Comparison of ENCODE assay signal across 7 mouse cellular contexts in genomic region chr19:53193964-53194582, GRCm38 (mm10). TPM values are rescaled to one million over a fixed set of nuclear protein-coding genes. Genes with fewer than 3 reads are reported as not detected.
A peak's percentile ranks its signal among the peaks of the same experiment; 100 is the strongest.
DNase-seq lines count a peak whose midpoint lies in the region; ATAC-seq lines count a peak whose summit lies in the region.

No protein-coding gene starts in this region.

- H3K4me1 ChIP-seq in erythroblast, embryonic 14.5 days (ENCODE audit: control insufficient read depth): peaks cover 73% of the 10 kb centered on the region
- peaks cover 60% of the 10 kb centered on the region for H3K4me1 ChIP-seq in liver, embryonic 16.5 days (ENCODE audit: control insufficient read depth, low read depth, low read length)

- H3K4me2 ChIP-seq in liver, embryonic 16.5 days (ENCODE audit: low read depth, low read length): peak overlapping the region; percentile 53

- WGBS in liver, embryonic 16.5 days (ENCODE audit: insufficient replicate concordance): 12% methylated on average over 11 of the region's 11 CpGs

- H3K36me3 ChIP-seq in erythroblast, embryonic 14.5 days (ENCODE audit: control insufficient read depth): peaks cover 18% of the 10 kb centered on the region
- no peaks in the 10 kb centered on the region for H3K36me3 ChIP-seq in liver, embryonic 16.5 days (ENCODE audit: control insufficient read depth, insufficient read depth)

- H3K9ac ChIP-seq in liver, embryonic 16.5 days (ENCODE audit: low read depth, low read length): peak overlapping the region; percentile 57

- H3K27ac ChIP-seq in liver, embryonic 16.5 days (ENCODE audit: low read length): peak overlapping the region; percentile 83

- no peaks in the 10 kb centered on the region for H3K27me3 ChIP-seq in erythroblast, embryonic 14.5 days (ENCODE audit: control insufficient read depth)
- no peaks in the 10 kb centered on the region for H3K27me3 ChIP-seq in liver, embryonic 16.5 days (ENCODE audit: control insufficient read depth, insufficient read depth, low read depth, low read length)

- H3K9me3 ChIP-seq in erythroblast, embryonic 14.5 days (ENCODE audit: control insufficient read depth, low read length): no peaks in the 10 kb centered on the region
- H3K9me3 ChIP-seq in liver, embryonic 16.5 days (replicated peaks; ENCODE audit: control insufficient read depth, low read length): no peaks in the 10 kb centered on the region

- peak; percentile 37 for DNase-seq in urinary bladder, postnatal 14 days (ENCODE audit: low spot score)
- no peak for DNase-seq in urinary bladder, adult 2 months (ENCODE audit: low spot score)
- peak; percentile 55 to 67 for DNase-seq in spleen, adult 18-20 months
- DNase-seq in layer of hippocampus, adult 18-20 months (ENCODE audit: low spot score in 2 of 2): no peak
- no peak for DNase-seq in testis, postnatal 14 days (ENCODE audit: low spot score)

- peak; percentile 57 for ATAC-seq in liver, embryonic 16.5 days (ENCODE audit: low read depth)

- H3K4me3 ChIP-seq in erythroblast, embryonic 14.5 days (replicated peaks): peak overlapping the region; percentile 51
- peak overlapping the region; percentile 30 for H3K4me3 ChIP-seq in liver, embryonic 16.5 days (ENCODE audit: low read depth, low read length)

RNA-seq across cellular contexts. Expression of gene Add3, which starts 53.8 kb away (rescaled TPM):
- polyA plus RNA-seq in urinary bladder, adult 2 months (2012; rRNA removed): 95.8 and 110 TPM in 2 replicates
- 0.09 and 0.18 TPM in 2 replicates for polyA plus RNA-seq in erythroblast, embryonic 14.5 days (2012)
- 26.2 and 28.4 TPM in 2 replicates for polyA plus RNA-seq in liver, embryonic 16.5 days (2015; fragmentation: Nextera tagmentation; extraction: Ambion mirVana)
- 100 to 1,000 TPM; 126 to 129 TPM for total RNA-seq in layer of hippocampus, adult 18-20 months (2021)

Comparison
In these comparisons a context has a peak if more than half of its experiments do, and no peak if none do; other contexts are left out.
1. DNase-seq: peak in urinary bladder, postnatal 14 days (single experiment) and spleen, adult 18-20 months (2 of 2); none in urinary bladder, adult 2 months (single experiment), layer of hippocampus, adult 18-20 months (0 of 2) and testis, postnatal 14 days (single experiment).
2. RNA of gene Add3, which starts 53.8 kb away (polyA plus RNA-seq): 95.8 to 110 TPM in urinary bladder, adult 2 months and 26.2 to 28.4 TPM in liver, embryonic 16.5 days; 0.09 to 0.18 TPM in erythroblast, embryonic 14.5 days; every median in the first group is over 10 times any median in the second.